Mouse (Mus musculus): ENCODE data around the gene Smarca4. TPM values are rescaled to one million over a fixed set of nuclear protein-coding genes. Genes with fewer than 3 reads are reported as not detected.

Smarca4 gene
- polyA plus RNA-seq, 1 experiment from 2014 or later = 83.2 TPM

- 82% methylated on average over 4 of the region's 4 CpGs for WGBS
- Histone ChIP-seq H3K27me3 (no peaks in the 10 kb centered on the region), H3K27ac (no peak overlapping the region), H3K4me1 (no peaks in the 10 kb centered on the region), H3K4me2 (no peak overlapping the region), H3K9ac (no peak overlapping the region), H3K9me3 (no peaks in the 10 kb centered on the region), H3K36me3 (peaks cover 60% of the 10 kb centered on the region), H3K4me3 (no peak overlapping the region)
- no peak for ATAC-seq (ENCODE audit: borderline replicate concordance, extremely low read depth, low FRiP score, low TSS enrichment)
Observed at GRCm38 (mm10) chr9:21706085-21706484, 90.1 kb downstream of the Smarca4 start.

DNA sequence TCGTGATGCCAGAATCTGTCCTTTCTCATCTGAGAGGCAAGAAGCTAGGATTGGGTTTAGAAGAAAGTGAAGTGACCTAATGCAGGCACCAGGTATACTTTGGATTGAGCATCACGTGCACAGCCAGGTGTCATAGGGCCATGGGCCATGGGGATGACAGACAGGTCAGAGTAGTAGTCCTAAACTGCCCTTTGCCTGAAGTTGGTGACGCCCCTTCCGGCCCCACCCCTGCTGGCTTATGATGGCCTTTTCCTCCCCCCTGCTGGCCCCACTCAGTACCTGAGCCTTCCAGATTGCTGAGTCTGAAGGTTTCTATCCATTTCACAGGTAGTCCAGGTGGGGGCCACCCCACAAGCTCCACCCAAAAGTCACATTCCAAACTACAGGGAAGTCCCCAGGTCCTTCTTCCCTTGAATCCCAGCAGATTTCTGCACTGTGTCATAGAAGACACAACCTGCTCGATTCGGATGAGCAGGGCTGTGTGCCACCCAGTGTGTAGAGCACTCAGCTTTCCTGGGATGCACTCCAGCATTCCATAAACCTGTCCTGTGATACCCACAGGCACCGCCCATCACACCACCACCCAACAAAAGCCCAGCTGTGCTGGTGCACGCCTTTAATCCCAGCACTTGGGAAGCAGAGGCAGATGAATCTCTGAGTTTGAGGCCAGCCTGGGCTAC, 90.8 kb downstream of the Smarca4 start:
- no peak overlapping the region for H3K4me2 ChIP-seq
- H3K9ac ChIP-seq = no peak overlapping the region
- no peak overlapping the region for H3K27ac ChIP-seq
- H3K4me3 ChIP-seq = no peak overlapping the region
- peaks cover 53% of the 10 kb centered on the region for H3K36me3 ChIP-seq
- no peaks in the 10 kb centered on the region for H3K4me1 ChIP-seq
- no peaks in the 10 kb centered on the region for H3K9me3 ChIP-seq
- H3K27me3 ChIP-seq = no peaks in the 10 kb centered on the region
- no peak for ATAC-seq (ENCODE audit: borderline replicate concordance, extremely low read depth, low FRiP score, low TSS enrichment)
- 87% methylated on average over 8 of the region's 8 CpGs for WGBS

DNA sequence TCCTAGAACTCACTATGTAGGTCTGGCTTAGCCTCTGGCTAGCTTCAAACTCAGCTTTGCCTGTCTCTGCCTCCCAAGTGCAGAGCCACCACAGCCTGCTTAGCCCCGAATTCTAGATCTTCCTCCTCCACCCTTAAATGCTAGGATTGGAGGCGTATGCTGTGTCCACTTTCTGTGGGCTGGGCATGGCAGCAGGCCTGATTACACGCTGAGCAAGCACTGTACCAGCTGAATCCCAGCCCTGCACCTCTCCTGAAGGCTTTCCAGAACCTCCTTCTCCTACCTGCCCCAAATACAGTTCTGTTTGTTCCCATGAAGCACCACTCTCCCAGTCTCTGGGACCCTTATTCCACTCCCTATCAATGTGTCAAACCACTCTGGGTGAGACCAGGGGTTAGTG, 93.4 kb downstream of the Smarca4 start:
- H3K4me2 ChIP-seq = no peak overlapping the region
- ATAC-seq (ENCODE audit: borderline replicate concordance, extremely low read depth, low FRiP score, low TSS enrichment) = no peak
- H3K9me3 ChIP-seq = no peaks in the 10 kb centered on the region
- no peaks in the 10 kb centered on the region for H3K4me1 ChIP-seq
- H3K27me3 ChIP-seq = no peaks in the 10 kb centered on the region
- 87% methylated on average over 3 of the region's 3 CpGs for WGBS
- no peak overlapping the region for H3K9ac ChIP-seq
- H3K4me3 ChIP-seq = no peak overlapping the region
- no peak overlapping the region for H3K27ac ChIP-seq
- H3K36me3 ChIP-seq = peaks cover 27% of the 10 kb centered on the region

DNA sequence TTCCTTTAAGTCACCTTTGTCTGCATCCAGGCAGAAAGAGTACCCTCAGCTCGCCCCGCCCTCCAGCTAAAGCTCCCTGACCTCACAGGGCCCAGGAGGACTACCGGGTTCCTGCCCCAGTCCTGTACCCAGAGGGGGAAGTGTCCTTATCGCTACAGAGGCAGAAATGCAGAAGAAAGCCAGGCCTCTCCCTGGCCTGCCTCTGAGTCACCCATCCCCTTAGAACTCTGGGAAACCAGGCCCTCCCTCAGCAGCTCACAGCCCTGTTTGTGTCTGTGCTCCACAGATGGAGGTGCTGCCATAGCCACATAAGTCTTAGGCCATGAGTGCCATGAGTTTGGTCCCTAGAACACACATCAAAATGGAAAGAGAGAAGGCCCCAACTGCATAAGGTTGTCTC, 99.3 kb downstream of the Smarca4 start:
- peak; percentile 52; the same call in 1 of the 2 replicates for ATAC-seq (ENCODE audit: borderline replicate concordance, extremely low read depth, low FRiP score, low TSS enrichment)
- Histone ChIP-seq H3K27ac (no peak overlapping the region), H3K4me2 (no peak overlapping the region), H3K9me3 (no peaks in the 10 kb centered on the region), H3K9ac (no peak overlapping the region), H3K4me3 (no peak overlapping the region), H3K36me3 (no peaks in the 10 kb centered on the region), H3K27me3 (no peaks in the 10 kb centered on the region), H3K4me1 (no peaks in the 10 kb centered on the region)
- WGBS = 49% methylated on average over 4 of the region's 4 CpGs

- no peaks in the 10 kb centered on the region for H3K27me3 ChIP-seq
- no peaks in the 10 kb centered on the region for H3K4me1 ChIP-seq
- ATAC-seq (ENCODE audit: borderline replicate concordance, extremely low read depth, low FRiP score, low TSS enrichment) = no peak
- no peak overlapping the region for H3K4me2 ChIP-seq
- no peak overlapping the region for H3K9ac ChIP-seq
- no peak overlapping the region for H3K4me3 ChIP-seq
- H3K27ac ChIP-seq = no peak overlapping the region
- no peaks in the 10 kb centered on the region for H3K36me3 ChIP-seq
- WGBS = 66% methylated on average over 2 of the region's 2 CpGs
- no peaks in the 10 kb centered on the region for H3K9me3 ChIP-seq
Observed at GRCm38 (mm10) chr9:21717015-21717414, 101.0 kb downstream of the Smarca4 start.

DNA sequence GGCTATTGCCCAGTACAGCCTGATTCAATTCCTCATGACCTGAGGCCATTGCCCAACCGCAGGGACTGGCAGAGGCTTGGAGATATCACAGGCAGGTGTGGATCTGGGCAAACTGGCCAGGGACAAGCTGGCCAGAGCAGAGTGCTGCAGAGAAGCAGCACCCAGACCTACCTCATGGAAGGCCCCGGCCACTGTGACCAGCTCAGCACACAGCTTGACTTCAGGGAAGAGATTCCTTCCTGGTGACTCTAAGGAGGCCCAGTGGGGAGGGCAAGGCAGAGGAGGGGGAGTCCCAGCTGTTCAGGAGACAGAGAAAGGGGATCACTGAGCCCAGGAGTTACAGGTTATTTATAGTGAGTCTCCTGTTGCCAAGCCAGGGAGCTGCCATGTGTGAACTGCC, 105.1 kb downstream of the Smarca4 start:
- Histone ChIP-seq H3K36me3 (no peaks in the 10 kb centered on the region), H3K27ac (no peak overlapping the region), H3K4me1 (peaks cover 15% of the 10 kb centered on the region), H3K4me3 (no peak overlapping the region), H3K27me3 (no peaks in the 10 kb centered on the region), H3K9ac (no peak overlapping the region), H3K4me2 (no peak overlapping the region), H3K9me3 (no peaks in the 10 kb centered on the region)
- 67% methylated on average over 2 of the region's 2 CpGs for WGBS
- ATAC-seq (ENCODE audit: borderline replicate concordance, extremely low read depth, low FRiP score, low TSS enrichment) = no peak

- Histone ChIP-seq H3K9ac (peak within 1 kb of the TSS; percentile 60), H3K27ac (peak within 1 kb of the TSS; percentile 95), H3K27me3 (no peaks in the 10 kb centered on the region), H3K4me2 (peak within 1 kb of the TSS; percentile 68), H3K9me3 (no peaks in the 10 kb centered on the region), H3K4me1 (peaks cover 22% of the 10 kb centered on the region), H3K4me3 (peak within 1 kb of the TSS; percentile 64), H3K36me3 (no peaks in the 10 kb centered on the region)
- peak; percentile 90 for ATAC-seq (ENCODE audit: borderline replicate concordance, extremely low read depth, low FRiP score, low TSS enrichment)
- under 1% methylated on average over 47 of the region's 47 CpGs for WGBS
Observed at GRCm38 (mm10) chr9:21723377-21724146, 107.6 kb downstream of the Smarca4 start, which contains the start of gene Ldlr. Ldlr (plus strand) TSS chr9:21723483.

DNA sequence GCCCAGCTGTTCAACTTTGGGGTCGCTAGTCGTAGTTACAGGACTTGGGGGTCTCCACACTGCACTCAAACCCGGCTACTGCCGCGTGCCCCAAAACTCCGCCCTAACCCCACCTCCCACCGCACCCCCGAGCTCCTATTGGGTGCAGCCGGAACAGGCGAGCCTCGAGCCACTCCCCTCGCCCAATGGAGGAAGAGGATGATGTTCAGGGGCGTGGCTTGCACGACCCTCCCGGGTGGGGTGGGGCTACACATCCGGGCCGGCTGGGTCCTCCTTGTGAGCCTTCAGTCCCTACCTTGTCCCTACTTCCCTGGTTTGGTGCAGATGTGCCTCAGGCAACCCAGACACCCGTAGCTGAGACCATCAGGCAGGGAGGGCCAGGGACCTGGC, 108.2 kb downstream of the Smarca4 start:
- Histone ChIP-seq H3K36me3 (0 out of 2 replicates have a peak, but pooled peaks cover under 1% of the 10 kb centered on the region), H3K27ac (peak overlapping the region; percentile 95), H3K4me3 (peak overlapping the region; percentile 64), H3K4me1 (peaks cover 22% of the 10 kb centered on the region), H3K9me3 (no peaks in the 10 kb centered on the region), H3K9ac (peak overlapping the region; percentile 60), H3K27me3 (no peaks in the 10 kb centered on the region), H3K4me2 (peak overlapping the region; percentile 68)
- peak; percentile 95 for ATAC-seq (ENCODE audit: borderline replicate concordance, extremely low read depth, low FRiP score, low TSS enrichment)
- under 1% methylated on average over 18 of the region's 18 CpGs for WGBS

- 0 out of 2 replicates have a peak overlapping the region, but pooled peaks have one; percentile 6 for H3K27ac ChIP-seq
- 46% methylated on average over 23 of the region's 23 CpGs for WGBS
- 0 out of 2 replicates have a peak overlapping the region, but pooled peaks have one; percentile 21 for H3K9ac ChIP-seq
- no peak for ATAC-seq (ENCODE audit: borderline replicate concordance, extremely low read depth, low FRiP score, low TSS enrichment)
- H3K4me1 ChIP-seq = peaks cover 22% of the 10 kb centered on the region
- H3K9me3 ChIP-seq = no peaks in the 10 kb centered on the region
- peak overlapping the region; percentile 64 for H3K4me3 ChIP-seq
- H3K4me2 ChIP-seq = peak overlapping the region; percentile 68
- H3K36me3 ChIP-seq = 0 out of 2 replicates have a peak, but pooled peaks cover 6% of the 10 kb centered on the region
- no peaks in the 10 kb centered on the region for H3K27me3 ChIP-seq
Observed at GRCm38 (mm10) chr9:21725224-21726121, 109.5 kb downstream of the Smarca4 start.

DNA sequence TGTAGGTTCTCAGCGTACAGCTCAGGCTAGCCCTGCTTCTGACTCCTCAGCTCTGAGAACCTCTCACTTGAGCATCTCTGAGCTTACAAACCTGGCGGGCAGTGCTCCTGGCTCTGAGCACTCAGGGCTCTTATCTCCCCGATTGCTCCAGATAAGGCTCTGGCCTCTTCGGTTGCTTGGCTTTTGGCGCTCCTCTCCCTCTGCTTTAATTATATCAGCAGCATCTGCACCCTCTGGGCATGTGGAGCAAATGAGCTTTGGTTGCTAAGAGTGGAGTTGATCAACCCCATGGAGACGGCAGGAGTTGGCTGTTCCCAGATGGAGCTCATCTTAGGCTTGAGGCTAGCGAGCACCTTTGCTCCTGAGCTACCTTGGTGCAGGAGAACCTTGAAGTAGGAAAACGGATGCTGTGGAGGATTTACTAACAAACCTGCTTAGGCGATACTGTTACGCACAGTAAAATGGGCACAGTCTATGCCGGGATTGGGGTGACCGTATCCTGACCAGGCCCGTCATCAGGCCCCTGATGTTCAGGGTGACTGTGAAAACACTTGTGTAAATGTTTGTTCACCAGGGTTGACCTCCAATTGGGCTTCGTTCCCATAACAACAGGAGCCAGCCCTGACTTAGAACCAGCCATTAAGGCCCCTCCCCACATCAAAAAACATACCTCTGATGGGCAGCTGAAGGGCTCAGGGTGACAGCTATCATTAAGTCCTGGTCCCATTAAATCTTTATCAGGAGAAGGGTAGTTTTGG, 110.4 kb downstream of the Smarca4 start:
- Histone ChIP-seq H3K4me3 (peak overlapping the region; percentile 4; the same call in 1 of the 2 replicates), H3K36me3 (0 out of 2 replicates have a peak, but pooled peaks cover 13% of the 10 kb centered on the region), H3K27me3 (no peaks in the 10 kb centered on the region), H3K9ac (0 out of 2 replicates have a peak overlapping the region, but pooled peaks have one; percentile 3), H3K4me1 (peaks cover 22% of the 10 kb centered on the region), H3K9me3 (no peaks in the 10 kb centered on the region), H3K27ac (no peak overlapping the region), H3K4me2 (peak overlapping the region; percentile 68)
- no peak for ATAC-seq (ENCODE audit: borderline replicate concordance, extremely low read depth, low FRiP score, low TSS enrichment)
- WGBS = 42% methylated on average over 14 of the region's 14 CpGs
